Mouse (Mus musculus): ENCODE data around the gene Plac1.

Plac1 gene

DNA sequence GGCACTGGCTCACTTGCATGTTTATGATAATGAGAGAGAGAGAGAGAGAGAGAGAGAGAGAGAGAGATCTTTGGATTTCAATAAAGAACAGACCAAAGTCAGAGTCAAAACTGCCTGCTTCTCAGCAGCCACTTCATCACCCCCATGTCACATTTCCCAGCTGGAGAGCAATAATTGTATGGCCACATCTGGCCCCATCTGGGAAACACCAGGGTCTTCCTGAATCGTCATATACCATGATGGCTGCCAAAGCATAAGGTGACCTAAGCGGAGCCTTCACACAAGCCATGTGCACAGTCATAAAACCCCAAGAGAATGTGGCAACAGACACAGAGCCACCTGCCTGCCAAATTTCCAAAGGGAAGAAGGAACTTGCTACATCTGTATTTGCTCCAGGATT, 91.9 kb downstream of the Plac1 start:
- no peak for TF ChIP-seq GATA4 (IDR thresholded peaks at IDR 0.05; ENCODE audit: insufficient replicate concordance, low read length)

DNA sequence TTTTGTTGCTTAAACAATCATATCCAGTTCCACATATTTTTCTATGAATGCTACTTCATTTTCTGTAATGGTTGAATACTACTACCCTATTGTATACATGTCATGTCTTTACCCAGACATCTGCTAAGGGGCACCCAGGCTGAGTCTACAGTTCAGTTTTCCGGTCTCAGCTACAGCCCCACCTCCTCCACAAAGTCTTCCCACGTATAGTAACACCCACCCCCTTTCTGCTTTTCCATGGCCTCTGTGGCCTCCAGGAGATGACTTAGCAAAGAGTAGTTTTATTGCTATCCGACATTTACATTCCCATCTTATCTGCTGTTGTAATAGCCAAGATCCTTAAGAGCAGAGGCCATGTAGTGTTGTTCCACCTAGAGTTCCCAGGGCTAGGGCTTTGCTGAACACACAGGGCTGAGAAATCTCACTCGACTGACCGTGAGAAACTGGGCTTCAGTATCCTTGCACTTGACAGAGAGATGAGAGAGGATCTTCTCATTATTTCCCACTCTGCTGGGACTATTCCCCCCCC, 93.5 kb downstream of the Plac1 start:
- TF ChIP-seq GATA4 (IDR thresholded peaks at IDR 0.05; ENCODE audit: insufficient replicate concordance, low read length) = no peak

DNA sequence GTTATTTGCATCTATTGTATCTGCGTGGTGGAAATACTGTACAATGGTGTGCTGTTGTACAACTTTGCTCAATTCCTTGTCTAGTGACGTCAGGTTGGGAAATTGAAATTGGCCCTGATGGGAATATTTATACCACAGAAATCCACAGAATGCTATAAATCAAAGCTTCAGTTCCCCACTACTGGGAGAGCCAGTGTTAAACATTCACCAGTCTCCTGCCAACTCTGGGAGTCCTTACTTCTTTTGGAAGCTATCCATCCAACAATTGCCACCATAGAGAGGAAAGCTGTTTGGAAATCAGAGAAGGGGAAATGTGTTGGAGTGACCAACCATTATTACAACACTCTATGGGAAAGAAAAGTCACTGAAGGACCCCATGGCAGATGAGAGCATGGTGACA, 100.3 kb downstream of the Plac1 start:
- no peak for TF ChIP-seq GATA4 (IDR thresholded peaks at IDR 0.05; ENCODE audit: insufficient replicate concordance, low read length)

DNA sequence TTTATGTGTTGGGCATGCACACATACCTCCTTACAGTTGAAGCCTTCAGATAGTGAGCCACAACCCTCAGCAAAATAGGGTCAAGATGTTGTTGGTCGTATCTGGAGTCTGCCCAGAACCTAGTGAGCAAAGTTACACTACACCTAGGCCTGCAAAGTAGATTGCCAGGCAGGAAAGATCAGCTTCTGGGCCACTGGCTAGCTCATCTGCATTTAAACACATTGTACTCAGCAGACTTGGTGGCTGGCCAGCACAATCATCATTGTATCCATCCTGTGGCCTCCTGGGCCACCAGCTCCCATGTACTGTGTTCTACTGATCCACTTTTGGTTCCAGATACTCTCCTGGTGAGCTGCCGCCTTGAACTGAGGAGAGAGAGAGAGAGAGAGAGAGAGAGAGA, 102.8 kb downstream of the Plac1 start:
- no peak for TF ChIP-seq GATA4 (IDR thresholded peaks at IDR 0.05; ENCODE audit: insufficient replicate concordance, low read length)

- no peak for TF ChIP-seq GATA4 (IDR thresholded peaks at IDR 0.05; ENCODE audit: insufficient replicate concordance, low read length)
Measured at GRCm38 (mm10) chrX:53129501-53129900, 110.4 kb downstream of the Plac1 start.

- TF ChIP-seq GATA4 (IDR thresholded peaks at IDR 0.05; ENCODE audit: insufficient replicate concordance, low read length) = no peak
Measured at GRCm38 (mm10) chrX:53126492-53127033, 113.3 kb downstream of the Plac1 start.

DNA sequence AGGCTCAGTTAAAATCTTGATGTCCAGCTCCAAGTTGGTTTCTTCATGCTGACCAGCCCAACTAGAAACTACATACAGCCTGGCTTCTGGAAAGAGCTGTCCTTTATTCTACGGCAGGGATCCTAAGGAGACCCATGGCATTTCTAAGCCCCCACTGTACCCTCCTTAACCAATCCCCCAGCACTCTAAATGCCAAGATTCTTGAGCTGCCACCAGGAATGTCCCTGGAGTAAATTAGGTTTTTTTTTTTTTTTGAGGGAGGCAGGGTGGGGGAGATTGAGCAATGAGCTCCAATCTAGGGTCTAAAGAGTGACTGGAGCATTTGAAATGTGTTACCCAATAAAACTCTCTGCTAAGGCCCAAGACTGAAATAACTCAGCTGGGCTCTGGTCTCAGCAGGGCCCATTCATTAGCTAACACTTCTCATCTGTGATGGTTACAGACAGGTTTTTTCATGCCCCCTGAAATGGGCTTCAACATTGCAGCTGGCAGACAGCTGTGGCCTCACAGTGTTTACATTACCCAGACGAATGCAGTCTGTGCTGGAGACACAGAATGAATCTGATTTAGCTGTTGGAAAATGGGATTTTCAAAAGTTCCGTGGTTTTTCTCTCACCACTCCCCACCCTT, 114.0 kb downstream of the Plac1 start:
- TF ChIP-seq GATA4 (IDR thresholded peaks at IDR 0.05; ENCODE audit: insufficient replicate concordance, low read length) = no peak

GRCm38 (mm10) chrX:53123562-53123961, 116.3 kb downstream of the Plac1 start:
- TF ChIP-seq GATA4 (IDR thresholded peaks at IDR 0.05; ENCODE audit: insufficient replicate concordance, low read length) = no peak

GRCm38 (mm10) chrX:53118631-53119030, 121.3 kb downstream of the Plac1 start:
- TF ChIP-seq GATA4 (IDR thresholded peaks at IDR 0.05; ENCODE audit: insufficient replicate concordance, low read length) = no peak

DNA sequence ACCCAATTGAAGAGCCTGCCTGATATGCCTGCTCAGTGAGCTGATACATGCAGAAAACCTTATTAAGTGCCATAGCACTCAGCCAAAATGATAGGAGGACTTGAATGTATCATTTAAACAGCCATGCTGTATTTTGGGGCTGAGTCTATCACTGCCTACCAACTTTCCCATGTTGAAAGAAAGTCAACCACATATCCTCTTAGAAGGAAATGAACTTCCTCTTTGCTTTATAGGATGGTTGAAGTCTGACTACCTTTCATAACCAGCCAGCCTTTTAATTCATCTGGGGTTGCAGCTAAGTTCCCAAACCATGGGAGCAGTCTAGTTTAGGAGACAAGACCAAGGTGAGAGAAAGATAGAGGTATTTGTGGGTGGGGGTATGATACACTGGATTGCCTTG, 121.9 kb downstream of the Plac1 start:
- no peak for TF ChIP-seq GATA4 (IDR thresholded peaks at IDR 0.05; ENCODE audit: insufficient replicate concordance, low read length)

DNA sequence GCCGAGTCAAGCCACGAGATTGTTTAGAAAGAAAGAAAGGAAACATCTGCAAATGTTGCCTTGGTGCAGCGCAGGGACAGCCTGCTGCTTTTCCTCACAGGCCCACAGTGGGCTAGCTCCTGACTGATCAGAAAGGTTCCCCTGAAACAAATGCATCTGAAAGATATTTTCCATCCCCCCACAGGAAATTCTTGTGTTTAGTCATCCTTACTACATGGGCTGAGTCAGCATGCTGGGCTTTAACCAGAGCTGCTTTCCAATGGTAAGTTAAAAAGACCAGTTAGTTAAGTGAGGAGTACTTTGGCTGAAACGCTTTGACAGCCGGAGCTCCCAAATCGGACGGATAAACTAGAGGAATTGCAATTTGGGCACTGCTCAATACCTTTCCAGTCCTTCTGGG, 124.9 kb downstream of the Plac1 start:
- TF ChIP-seq GATA4 (IDR thresholded peaks at IDR 0.05; ENCODE audit: insufficient replicate concordance, low read length) = no peak

GRCm38 (mm10) chrX:53110142-53110541, 129.8 kb downstream of the Plac1 start:
- no peak for TF ChIP-seq GATA4 (IDR thresholded peaks at IDR 0.05; ENCODE audit: insufficient replicate concordance, low read length)

DNA sequence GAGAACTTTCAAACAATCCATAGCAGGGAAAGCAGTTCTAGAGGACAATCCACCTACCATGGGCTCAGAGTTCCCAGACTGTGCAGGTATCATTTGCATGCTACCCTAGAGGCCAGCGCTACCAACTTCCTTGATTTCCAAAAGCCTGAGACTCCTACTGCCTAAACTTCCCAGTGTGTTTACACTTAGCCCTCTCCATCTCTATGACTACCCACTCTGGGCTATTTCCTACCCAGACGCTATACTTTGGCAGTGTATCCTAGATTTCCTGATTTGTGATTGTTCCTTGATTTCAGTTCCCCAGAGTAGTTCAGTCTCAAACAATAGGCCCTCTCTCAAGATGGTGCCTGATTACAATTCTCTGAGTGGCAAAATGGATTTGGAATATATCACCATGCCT, 132.8 kb downstream of the Plac1 start:
- TF ChIP-seq GATA4 (IDR thresholded peaks at IDR 0.05; ENCODE audit: insufficient replicate concordance, low read length) = no peak

DNA sequence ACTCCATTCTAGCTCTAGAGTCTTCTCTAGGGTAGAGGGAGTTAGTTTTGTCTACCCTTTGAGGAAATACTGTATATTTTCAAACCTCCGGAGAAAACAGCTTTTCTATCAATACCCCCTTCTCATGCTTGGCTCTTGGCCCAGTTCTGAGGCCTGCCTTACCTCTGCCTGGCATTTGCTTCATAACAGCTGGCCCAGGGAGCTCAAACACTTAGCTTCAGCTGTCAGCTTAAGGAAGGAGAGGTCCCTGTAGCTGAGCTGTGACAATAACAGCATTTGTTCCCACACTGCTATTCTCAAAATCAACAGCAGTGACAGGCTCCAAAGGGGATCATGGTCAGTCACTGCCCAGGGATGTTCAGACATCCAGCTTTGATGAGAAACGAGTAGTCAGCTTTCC, 138.7 kb downstream of the Plac1 start:
- no peak for TF ChIP-seq GATA4 (IDR thresholded peaks at IDR 0.05; ENCODE audit: insufficient replicate concordance, low read length)

- no peak for TF ChIP-seq GATA4 (IDR thresholded peaks at IDR 0.05; ENCODE audit: insufficient replicate concordance, low read length)
Measured at GRCm38 (mm10) chrX:53099951-53100350, 140.0 kb downstream of the Plac1 start.

GRCm38 (mm10) chrX:53099266-53099665, 140.6 kb downstream of the Plac1 start:
- TF ChIP-seq GATA4 (IDR thresholded peaks at IDR 0.05; ENCODE audit: insufficient replicate concordance, low read length) = no peak

DNA sequence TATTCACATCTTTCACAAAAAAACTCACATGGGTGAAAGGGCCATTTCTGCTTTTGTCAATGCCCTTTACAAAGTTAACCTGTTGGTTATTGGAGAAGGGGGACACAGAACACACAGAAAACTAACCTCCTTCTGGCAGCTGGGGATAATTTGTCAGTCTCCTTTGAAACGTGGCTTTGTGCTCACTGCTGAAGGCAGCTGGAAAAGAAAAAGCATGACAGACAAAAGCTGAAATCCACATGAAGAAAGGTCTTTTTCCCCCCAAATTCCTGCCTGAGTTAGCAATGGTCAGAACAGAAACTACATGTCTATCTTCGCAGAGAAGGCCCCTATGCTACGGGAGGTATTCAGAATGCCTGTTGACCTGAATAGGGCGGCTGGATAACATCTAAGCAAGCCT, 141.6 kb downstream of the Plac1 start:
- no peak for TF ChIP-seq GATA4 (IDR thresholded peaks at IDR 0.05; ENCODE audit: insufficient replicate concordance, low read length)
